Mouse (Mus musculus): ENCODE data around the gene Smyd2.

DNA sequence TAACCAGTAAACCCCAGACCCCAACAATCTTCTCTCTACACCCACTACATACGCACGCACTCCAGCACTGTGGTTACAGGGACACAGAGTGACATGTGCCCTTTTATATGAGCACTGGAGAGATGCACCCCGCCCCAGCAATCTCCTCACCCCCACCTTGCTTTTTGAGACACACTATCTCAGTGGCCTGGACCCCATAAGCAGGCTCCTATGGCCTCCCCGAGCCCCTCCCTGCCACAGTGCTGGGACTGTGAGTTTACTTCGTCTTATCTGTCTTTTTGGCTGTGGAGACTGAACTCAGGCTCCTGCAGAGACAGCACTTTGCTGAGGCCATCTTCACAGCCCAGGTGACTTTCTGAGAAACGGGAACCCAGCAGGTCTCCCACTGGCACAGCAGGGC, 36.2 kb downstream of the Smyd2 start:
- TF ChIP-seq FLI1 (IDR thresholded peaks at IDR 0.05; ENCODE audit: low read length) (no peak), GATA1 (IDR thresholded peaks at IDR 0.05; ENCODE audit: borderline replicate concordance, low read length) (no peak)

Measured in megakaryocyte, embryonic 14.5 days (primary cell).